ENCODE assay signal across 29 mouse cellular contexts in the genomic region with DNA sequence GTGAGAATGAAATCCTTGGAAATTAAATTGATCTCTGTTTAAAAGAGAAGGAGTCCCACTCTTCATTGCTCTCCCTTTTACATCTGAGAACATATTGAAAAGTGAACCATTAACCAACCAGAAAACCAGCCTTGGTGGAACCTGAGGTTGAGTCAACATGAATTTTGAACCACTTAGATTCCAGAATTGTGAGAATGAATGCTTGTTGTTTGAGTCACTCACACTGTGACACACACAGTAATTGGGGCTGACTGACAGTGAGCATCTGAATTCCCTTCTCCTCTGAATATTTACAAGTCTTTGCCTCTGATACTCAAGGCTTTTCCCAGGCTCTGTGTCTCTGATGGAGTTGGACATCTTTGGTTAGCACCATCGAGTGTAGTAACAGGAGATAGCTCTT.
"Had no signal": no experiment of that assay in that cellular context is flagged by ENCODE, and none has a peak within 500 bp of the region (broad histone marks: within the 10 kb centered on the region; RNA-seq: fewer than 3 reads in every experiment).

No protein-coding gene starts in this region.

- H3K27me3 ChIP-seq: heart, embryonic 12.5 days; heart, embryonic 13.5 days; heart, embryonic 15.5 days; hindbrain, embryonic 12.5 days; hindbrain, embryonic 13.5 days; hindbrain, embryonic 15.5 days; intestine, embryonic 15.5 days; kidney, embryonic 15.5 days had no signal

- DNase-seq: heart, postnatal 10 days; heart, postnatal 14 days; heart, postnatal 36 days; heart, postnatal 4 days; kidney, adult 11 months; kidney, adult 18-20 months; kidney, adult 2 months; kidney, adult 8-10 months; kidney, adult 9 months; kidney, postnatal 10 days; kidney, postnatal 14 days; kidney, postnatal 25 days; kidney, postnatal 36 days; kidney, postnatal 4 days; layer of hippocampus, adult 9-11 months; layer of hippocampus, postnatal 36 days had no signal

- ATAC-seq: hindbrain, embryonic 16.5 days; hindbrain, postnatal 0 days; inflammation-experienced regulatory T-cells, adult 6 months; intestine, embryonic 15.5 days; intestine, embryonic 16.5 days; intestine, postnatal 0 days had no signal
